Mouse (Mus musculus) myocyte (in vitro differentiated cells): ENCODE results near the gene Axin2.

ENCODE experiments used
- CEBPB ChIP-seq: IDR thresholded peaks from 2 replicates; pipeline ENCODE4 v1.6.1; 2011; ENCODE audit warnings: mild to moderate bottlenecking, moderate library complexity; ENCODE audit not compliant: poor library complexity, insufficient read depth, severe bottlenecking
- E2F4 ChIP-seq: IDR thresholded peaks from one replicate; pipeline ENCODE4 v1.6.1; 2011; ENCODE audit warnings: mild to moderate bottlenecking, control low read depth, moderate library complexity; ENCODE audit not compliant: insufficient read depth
- MAX ChIP-seq: IDR thresholded peaks from one replicate; pipeline ENCODE4 v1.6.1; 2011; ENCODE audit warnings: low read depth, mild to moderate bottlenecking, control low read depth
- MYOD1 ChIP-seq, 3 experiments: IDR thresholded peaks; one replicate each; pipeline ENCODE4 v1.6.1; 2011; ENCODE audit warnings: control low read depth in 2 of 3, low read depth in 2 of 3, mild to moderate bottlenecking in 2 of 3, moderate library complexity in 1 of 3; ENCODE audit not compliant: insufficient read length in 2 of 3, control insufficient read depth in 1 of 3
- MYOG ChIP-seq, 3 experiments: IDR thresholded peaks; one replicate each; pipeline ENCODE4 v1.6.1; 2011; ENCODE audit warnings: control low read depth in 2 of 3, low read depth in 2 of 3, mild to moderate bottlenecking in 2 of 3; ENCODE audit not compliant: insufficient read length in 2 of 3, control insufficient read depth in 1 of 3, insufficient read depth in 1 of 3
- POLR2A ChIP-seq: IDR thresholded peaks from one replicate; pipeline ENCODE4 v1.6.1; 2011; ENCODE audit warnings: low read depth, mild to moderate bottlenecking, control low read depth, moderate library complexity; ENCODE audit not compliant: insufficient read length
- POLR2AphosphoS2 ChIP-seq: IDR thresholded peaks from one replicate; pipeline ENCODE4 v1.6.1; 2011; ENCODE audit warnings: low read depth, control low read depth; ENCODE audit not compliant: insufficient read length
- REST ChIP-seq: IDR thresholded peaks from one replicate; pipeline ENCODE4 v1.6.1; 2011; ENCODE audit warnings: mild to moderate bottlenecking, control low read depth, moderate library complexity; ENCODE audit not compliant: insufficient read depth, insufficient read length
- TCF12 ChIP-seq: IDR thresholded peaks from one replicate; pipeline ENCODE4 v1.6.1; 2011; ENCODE audit warnings: mild to moderate bottlenecking, control low read depth; ENCODE audit not compliant: poor library complexity, insufficient read depth, severe bottlenecking
- TCF3 ChIP-seq: IDR thresholded peaks from one replicate; pipeline ENCODE4 v1.6.1; 2011; ENCODE audit warnings: low read depth, control low read depth; ENCODE audit not compliant: insufficient read length
- USF1 ChIP-seq: IDR thresholded peaks from one replicate; pipeline ENCODE4 v1.6.1; 2011; ENCODE audit warnings: low read depth, mild to moderate bottlenecking, control low read depth, moderate library complexity

DNA sequence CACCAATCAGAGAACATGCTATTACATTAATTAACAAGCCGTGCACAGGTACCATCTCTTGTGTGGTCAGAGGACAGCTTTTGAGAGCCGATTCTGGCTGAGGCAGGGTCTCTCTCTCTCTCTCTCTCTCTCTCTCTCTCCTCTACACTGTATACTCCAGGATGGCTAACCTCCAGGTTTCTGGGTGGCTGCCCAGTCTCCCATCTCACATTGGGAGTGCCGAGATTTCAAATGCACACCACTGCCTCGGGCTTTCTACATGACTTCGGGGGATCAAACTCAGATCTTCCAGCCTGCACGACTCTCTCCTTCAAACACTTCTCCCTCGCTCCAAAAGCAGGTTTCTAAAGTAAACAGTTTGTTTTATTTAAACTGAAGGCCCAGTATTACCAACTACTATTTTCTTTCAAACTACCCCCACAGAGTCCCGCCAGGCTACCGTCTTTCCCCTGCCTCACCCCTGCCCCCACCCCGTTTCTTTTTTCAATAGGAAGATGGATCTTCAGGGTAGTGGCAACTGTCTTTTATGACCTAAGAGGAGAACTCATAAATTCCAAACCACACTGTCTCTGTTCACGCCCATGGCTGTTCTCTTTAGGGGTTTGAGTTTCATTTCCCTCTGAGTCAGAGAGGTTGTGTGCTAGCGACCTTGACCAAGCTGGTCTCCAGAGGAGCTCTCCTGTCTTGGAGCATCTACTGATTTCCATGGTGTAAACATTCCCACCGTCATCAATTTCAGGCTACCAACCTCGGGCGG, 43.5 kb downstream of the Axin2 start:
- TF ChIP-seq POLR2A (no peak), MYOD1 (IDR thresholded peaks at IDR 0.05; ENCODE audit: control insufficient read depth in 1 of 3, insufficient read length in 2 of 3, low read depth in 2 of 3) (no peak), POLR2AphosphoS2 (no peak), MAX (no peak), TCF3 (no peak), TCF12 (no peak), USF1 (no peak), E2F4 (no peak), REST (no peak), MYOG (IDR thresholded peaks at IDR 0.05; ENCODE audit: control insufficient read depth in 1 of 3, insufficient read depth in 1 of 3, insufficient read length in 2 of 3, low read depth in 2 of 3) (no peak), CEBPB (no peak)
